22 mouse cellular contexts compared by ENCODE assay signal in the genomic region with DNA sequence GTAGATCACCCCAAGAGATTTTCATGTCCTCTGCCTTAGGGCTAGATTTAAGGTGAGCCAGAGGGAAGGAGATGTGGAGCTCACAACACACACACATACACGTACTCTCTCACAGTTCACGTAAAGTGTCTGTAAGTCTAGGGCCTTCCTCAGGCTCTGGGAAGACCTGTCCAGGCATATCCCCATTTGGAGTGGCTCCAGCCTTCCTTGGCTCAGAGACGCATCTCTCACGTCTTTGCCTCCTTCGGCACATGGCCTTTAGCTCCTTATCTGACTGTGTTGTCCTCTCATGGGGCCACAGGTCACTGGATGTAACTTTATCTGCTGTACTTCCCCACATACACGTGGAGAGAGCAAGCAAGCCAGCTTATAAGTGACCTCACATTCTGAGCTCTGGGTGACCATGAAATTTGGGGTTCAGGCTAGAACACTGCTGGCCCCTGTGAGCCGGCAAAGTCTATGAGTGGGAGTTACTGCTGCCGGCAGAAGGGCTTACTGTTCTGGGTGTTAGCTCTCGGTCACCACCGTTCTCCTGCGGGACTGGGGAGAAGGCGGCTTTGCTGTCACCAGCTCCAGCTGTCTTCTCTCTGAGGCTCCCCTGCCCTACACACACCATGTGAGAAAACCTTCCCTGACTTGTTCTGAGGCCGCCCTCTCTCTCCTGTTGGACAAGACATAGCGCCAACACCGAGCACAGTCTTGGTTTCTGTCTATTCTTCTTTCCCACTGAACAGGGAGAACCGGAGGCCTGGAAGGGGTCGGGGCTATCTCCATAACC.
DNase-seq lines count a peak whose midpoint lies in the region; ATAC-seq and TF ChIP-seq lines count a peak whose summit lies in the region.
"Had no signal": no experiment of that assay in that cellular context is flagged by ENCODE, and none has a peak within 500 bp of the region (broad histone marks: within the 10 kb centered on the region; RNA-seq: fewer than 3 reads in every experiment).

No protein-coding gene starts in this region.

- no peaks in the 10 kb centered on the region for H3K9me3 ChIP-seq in heart, embryonic 15.5 days (replicated peaks)
- H3K9me3 ChIP-seq in stomach, embryonic 16.5 days (replicated peaks; ENCODE audit: control insufficient read depth, low read length), result no peaks in the 10 kb centered on the region
- H3K9me3 ChIP-seq: embryonic facial prominence, embryonic 15.5 days; forebrain, embryonic 12.5 days; hindbrain, embryonic 15.5 days; midbrain, embryonic 12.5 days; neural tube, embryonic 15.5 days had no signal

- WGBS in heart, embryonic 15.5 days, result 48% methylated on average over 17 of the region's 17 CpGs
- WGBS in stomach, embryonic 16.5 days, result 42% methylated on average over 17 of the region's 17 CpGs

- no peak overlapping the region for H3K4me3 ChIP-seq in heart, embryonic 15.5 days
- no peak overlapping the region for H3K4me3 ChIP-seq in layer of hippocampus, adult 2 months
- H3K4me3 ChIP-seq in stomach, embryonic 16.5 days (replicated peaks; ENCODE audit: low read length), result no peak overlapping the region
- H3K4me3 ChIP-seq: embryonic facial prominence, embryonic 15.5 days; forebrain, embryonic 12.5 days; hindbrain, embryonic 15.5 days; midbrain, embryonic 12.5 days; myocyte; neural tube, embryonic 15.5 days had no signal

- H3K36me3 ChIP-seq in heart, embryonic 15.5 days, result no peaks in the 10 kb centered on the region
- no peaks in the 10 kb centered on the region for H3K36me3 ChIP-seq in stomach, embryonic 16.5 days (ENCODE audit: control insufficient read depth, insufficient read depth, low read length)
- H3K36me3 ChIP-seq: embryonic facial prominence, embryonic 15.5 days; forebrain, embryonic 12.5 days; hindbrain, embryonic 15.5 days; midbrain, embryonic 12.5 days; neural tube, embryonic 15.5 days had no signal

- no peak for TF ChIP-seq CTCF in layer of hippocampus, adult 2 months (conservative IDR thresholded peaks at IDR 0.05)

- DNase-seq in heart, postnatal 10 days, result no peak
- no peak for DNase-seq in layer of hippocampus, adult 2 months (ENCODE audit: low spot score in 2 of 2)
- no peak for DNase-seq in layer of hippocampus, adult 8-10 months (ENCODE audit: low spot score in 2 of 2)
- peak; percentile 63 for DNase-seq in fat pad, adult 2 months (ENCODE audit: extremely low read depth, low read depth, low spot score)
- DNase-seq in gastrocnemius, postnatal 25 days, result no peak
- DNase-seq: adrenal gland, postnatal 25 days; cerebellum, adult 8-10 months; heart, postnatal 14 days; kidney, adult 18-20 months; layer of hippocampus, adult 9-11 months; right cerebral cortex, postnatal 25 days; thymus, adult 18-20 months had no signal

- H3K27ac ChIP-seq in heart, embryonic 15.5 days, result peak overlapping the region; percentile 18; the same call in 1 of the 2 replicates
- peak overlapping the region; percentile 82 for H3K27ac ChIP-seq in layer of hippocampus, adult 2 months
- H3K27ac ChIP-seq in stomach, embryonic 16.5 days (ENCODE audit: low read length), result no peak overlapping the region
- H3K27ac ChIP-seq: embryonic facial prominence, embryonic 15.5 days; forebrain, embryonic 12.5 days; hindbrain, embryonic 15.5 days; midbrain, embryonic 12.5 days; neural tube, embryonic 15.5 days had no signal

- intact Hi-C loops in heart, postnatal 10 days (cut with DNase I), result no loop called here

- ATAC-seq in heart, embryonic 15.5 days (replicated peaks; ENCODE audit: insufficient number of reproducible peaks, insufficient read depth, low FRiP score, low read depth), result no peak; the same call in 1 of the 2 replicates
- 0 out of 2 replicates have a peak, but pooled peaks have one; percentile 4 for ATAC-seq in stomach, embryonic 16.5 days (ENCODE audit: insufficient read depth, low FRiP score)
- ATAC-seq: activated CD4-positive, CD25-positive, alpha-beta regulatory T cell, adult 4 months; Patski had no signal

- H3K27me3 ChIP-seq in heart, embryonic 15.5 days, result peaks cover 13% of the 10 kb centered on the region
- H3K27me3 ChIP-seq in stomach, embryonic 16.5 days (ENCODE audit: control insufficient read depth, insufficient read depth, low read length), result no peaks in the 10 kb centered on the region
- H3K27me3 ChIP-seq: embryonic facial prominence, embryonic 15.5 days; hindbrain, embryonic 15.5 days; midbrain, embryonic 12.5 days; neural tube, embryonic 15.5 days; Patski had no signal

- H3K4me1 ChIP-seq in heart, embryonic 15.5 days (replicated peaks), result peaks cover 29% of the 10 kb centered on the region
- peaks cover 12% of the 10 kb centered on the region for H3K4me1 ChIP-seq in stomach, embryonic 16.5 days (ENCODE audit: control insufficient read depth, insufficient read depth, low read length)

- H3K9ac ChIP-seq in heart, embryonic 15.5 days, result no peak overlapping the region
- no peak overlapping the region for H3K9ac ChIP-seq in stomach, embryonic 16.5 days (ENCODE audit: low read length)
- H3K9ac ChIP-seq: embryonic facial prominence, embryonic 15.5 days; forebrain, embryonic 12.5 days; hindbrain, embryonic 15.5 days; midbrain, embryonic 12.5 days; neural tube, embryonic 15.5 days had no signal

- H3K4me2 ChIP-seq in heart, embryonic 15.5 days, result no peak overlapping the region
- no peak overlapping the region for H3K4me2 ChIP-seq in stomach, embryonic 16.5 days (ENCODE audit: low read depth, low read length)
- H3K4me2 ChIP-seq: embryonic facial prominence, embryonic 15.5 days; forebrain, embryonic 12.5 days; hindbrain, embryonic 15.5 days; midbrain, embryonic 12.5 days; neural tube, embryonic 15.5 days had no signal
